Mouse (Mus musculus): ENCODE measurements around the gene Adam15.

Adam15 gene

GRCm38 (mm10) chr3:89354816-89355511, 5.2 kb upstream of the Adam15 start:
- DNase-seq (ENCODE audit: low read depth, low spot score), result peak; percentile 81

DNA sequence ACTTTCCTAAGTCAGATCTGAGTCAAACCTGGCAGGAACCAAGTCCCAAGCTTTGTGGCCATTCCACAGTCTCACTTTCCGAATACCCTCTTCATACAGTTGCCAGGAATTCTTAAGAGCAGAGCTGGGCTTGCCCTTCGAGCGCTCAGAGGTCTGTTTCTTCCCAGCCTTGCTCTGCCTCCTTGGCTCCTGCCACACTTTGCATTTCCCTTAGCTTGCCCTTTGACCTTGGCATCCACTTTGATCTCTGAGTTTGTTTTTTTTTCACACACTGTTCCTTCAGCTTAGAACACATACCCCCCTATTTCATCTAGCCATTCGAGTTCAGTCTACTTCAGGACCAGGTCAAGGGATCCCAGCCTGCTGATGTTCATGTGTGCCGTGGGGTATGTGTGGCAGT, 1.5 kb upstream of the Adam15 start:
- no peak for DNase-seq (ENCODE audit: low read depth, low spot score)

GRCm38 (mm10) chr3:89348911-89349868, 606 bp downstream of the Adam15 start:
- peak; percentile 74 for DNase-seq (ENCODE audit: low read depth, low spot score)

DNA sequence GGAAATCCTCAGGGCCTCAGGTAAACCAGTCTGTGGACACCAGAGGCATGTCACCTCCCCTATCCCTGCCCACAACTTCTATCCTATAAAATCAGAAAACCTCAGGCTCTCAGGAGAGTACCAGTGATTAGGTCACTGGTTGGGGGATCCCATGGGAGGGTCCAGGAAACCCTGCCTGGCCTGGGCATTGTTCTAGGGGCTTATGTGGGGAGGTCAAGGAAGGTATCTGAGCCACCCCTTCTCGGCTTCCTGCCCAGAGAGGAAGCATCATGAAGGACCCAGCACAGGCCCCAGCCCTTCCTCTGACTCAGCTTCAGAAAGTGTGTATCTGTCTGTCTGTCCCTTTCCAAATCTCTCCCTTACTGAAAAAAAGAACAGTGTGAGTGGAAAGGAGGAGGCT, 1.9 kb downstream of the Adam15 start:
- no peak for DNase-seq (ENCODE audit: low read depth, low spot score)

- DNase-seq (ENCODE audit: low read depth, low spot score), result no peak
These were observed 2.8 kb downstream of the Adam15 start for GRCm38 (mm10) chr3:89346815-89347540.

DNA sequence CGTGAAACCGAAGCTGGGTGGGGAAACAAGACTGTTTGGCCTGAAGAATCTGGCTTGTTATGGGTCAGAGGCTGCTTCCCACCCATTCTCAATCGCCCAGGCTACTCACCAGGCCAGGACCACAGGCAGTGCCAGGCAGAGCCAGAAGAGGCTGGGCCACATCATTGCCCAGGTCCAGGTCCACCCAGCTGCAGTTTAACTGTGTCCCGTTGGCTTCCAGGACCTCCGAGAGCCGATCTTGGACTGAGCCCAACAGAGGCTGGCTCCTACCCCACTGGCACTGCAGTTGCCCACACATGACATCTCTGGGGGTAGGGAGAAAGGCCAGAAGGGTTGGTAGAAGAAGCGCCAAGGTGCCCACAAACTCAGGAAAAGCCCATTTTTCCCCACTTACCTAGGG, 6.5 kb downstream of the Adam15 start:
- no peak for DNase-seq (ENCODE audit: low read depth, low spot score)

DNA sequence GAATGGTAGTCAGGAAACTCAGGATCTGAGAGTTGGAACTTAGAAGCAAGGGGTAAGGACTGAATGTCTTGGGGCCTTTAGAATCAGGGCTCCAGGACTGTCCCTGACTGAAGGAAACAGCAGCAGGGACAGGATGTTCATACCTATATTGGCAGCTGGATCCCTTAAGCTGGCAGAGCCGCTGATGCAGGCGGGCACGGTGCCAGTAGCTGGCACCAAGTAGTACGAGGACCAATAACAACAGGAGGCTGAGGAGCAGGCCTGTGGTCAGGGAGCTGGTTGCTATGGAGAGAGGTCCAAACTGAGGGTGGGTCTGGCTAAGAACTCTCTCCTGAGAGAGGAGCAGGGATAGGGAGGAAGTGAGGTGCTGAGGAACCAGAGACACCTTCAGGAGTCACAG, 8.0 kb downstream of the Adam15 start:
- no peak for DNase-seq (ENCODE audit: low read depth, low spot score)

DNA sequence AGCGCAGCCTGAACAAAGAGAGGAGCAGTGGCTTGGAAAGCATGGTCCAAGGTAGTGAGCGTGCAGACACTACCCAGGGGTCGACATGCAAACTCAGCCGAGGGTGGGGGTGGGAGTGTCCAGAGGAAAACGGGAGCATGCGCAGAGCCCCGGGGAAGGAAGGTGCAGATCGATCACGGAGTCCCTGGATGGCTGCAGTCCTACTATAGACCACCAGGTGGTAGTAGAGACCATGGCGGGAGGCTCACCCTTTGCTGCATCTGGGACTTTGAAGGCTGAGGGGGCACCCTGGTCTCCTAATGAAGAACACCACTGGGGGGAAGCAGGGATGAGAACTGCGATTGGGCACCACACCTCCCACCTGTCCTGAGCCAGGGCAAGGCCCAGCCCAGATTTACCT, 9.3 kb downstream of the Adam15 start:
- peak; percentile 87 for DNase-seq (ENCODE audit: low read depth, low spot score)

DNA sequence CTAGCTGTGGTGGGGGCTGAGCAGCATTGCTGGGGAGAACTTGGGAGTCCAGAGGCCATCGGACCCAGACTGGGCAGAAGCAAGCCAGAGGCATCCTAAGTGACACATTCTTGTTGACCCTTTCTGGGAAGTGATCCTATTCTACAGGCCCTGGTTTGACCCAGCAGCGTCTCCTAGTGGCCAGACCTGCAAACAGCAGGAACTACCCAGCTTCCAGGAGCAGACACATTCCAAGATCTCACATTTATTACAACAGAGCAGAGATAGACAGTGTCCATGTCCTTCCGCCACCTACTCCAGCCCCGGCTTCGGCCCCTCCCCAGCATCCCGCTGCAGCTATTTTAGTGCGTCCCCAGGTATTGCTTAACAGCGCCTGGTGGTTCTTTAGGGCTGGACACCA, 10.4 kb downstream of the Adam15 start:
- peak; percentile 90 for DNase-seq (ENCODE audit: low read depth, low spot score)

GRCm38 (mm10) chr3:89337721-89338578, 11.8 kb downstream of the Adam15 start, which contains the start of gene Efna4:
Gene Efna4, minus strand, starts transcription at chr3:89338028.
- peak; percentile 94 for DNase-seq (ENCODE audit: low read depth, low spot score)

- peak; percentile 65 for DNase-seq (ENCODE audit: low read depth, low spot score)
These were observed 12.6 kb downstream of the Adam15 start for GRCm38 (mm10) chr3:89337062-89337720.

GRCm38 (mm10) chr3:89336529-89336928, 13.3 kb downstream of the Adam15 start:
- peak; percentile 46 for DNase-seq (ENCODE audit: low read depth, low spot score)

- no peak for DNase-seq (ENCODE audit: low read depth, low spot score)
These were observed 16.7 kb downstream of the Adam15 start for GRCm38 (mm10) chr3:89333053-89333452.

- DNase-seq (ENCODE audit: low read depth, low spot score), result no peak
These were observed 17.3 kb downstream of the Adam15 start for GRCm38 (mm10) chr3:89332476-89332875.

DNA sequence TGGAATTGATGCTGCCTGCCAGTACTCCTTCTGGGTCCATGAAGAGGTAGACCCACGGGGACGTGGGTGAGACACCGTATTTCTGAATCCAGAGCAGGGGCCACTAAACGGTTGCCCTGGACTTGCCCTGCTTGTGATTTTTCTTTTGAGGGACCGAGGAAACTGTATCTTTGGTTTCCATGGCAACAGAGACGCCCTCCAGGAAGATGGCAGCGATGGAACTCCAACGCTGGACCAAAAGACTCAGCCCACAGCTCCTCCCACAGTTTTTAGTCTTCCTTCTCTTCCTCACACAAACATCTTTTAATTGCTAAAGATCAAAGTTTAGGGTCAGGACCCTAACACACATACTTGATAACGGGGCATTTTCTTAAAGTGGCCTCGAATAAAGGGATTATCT, 17.8 kb downstream of the Adam15 start:
- no peak for DNase-seq (ENCODE audit: low read depth, low spot score)

GRCm38 (mm10) chr3:89331561-89331960, 18.2 kb downstream of the Adam15 start:
- DNase-seq (ENCODE audit: low read depth, low spot score), result no peak

GRCm38 (mm10) chr3:89330948-89331347, 18.8 kb downstream of the Adam15 start:
- DNase-seq (ENCODE audit: low read depth, low spot score), result peak; percentile 72

GRCm38 (mm10) chr3:89330346-89330745, 19.4 kb downstream of the Adam15 start:
- no peak for DNase-seq (ENCODE audit: low read depth, low spot score)

DNA sequence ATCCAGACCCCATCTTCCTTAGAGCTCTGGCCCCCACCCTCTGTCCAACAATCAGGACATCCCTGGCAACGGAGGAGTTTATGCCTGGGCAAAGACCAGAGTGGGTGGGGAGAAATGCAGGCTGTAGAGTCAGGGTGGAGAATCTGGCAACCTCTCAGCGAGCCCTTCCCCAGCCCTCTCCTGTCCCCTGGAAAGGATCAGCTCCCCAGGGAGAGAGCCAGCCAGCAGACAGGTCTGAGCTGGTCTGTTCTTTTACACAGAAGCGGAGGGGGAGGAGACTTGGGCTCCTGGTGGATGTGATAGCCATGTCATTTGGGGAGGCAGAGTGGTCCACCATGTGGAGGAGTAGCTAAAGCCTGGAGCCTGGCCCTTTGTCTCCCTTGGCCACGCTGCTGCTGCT, 21.2 kb downstream of the Adam15 start:
- peak; percentile 61 for DNase-seq (ENCODE audit: low read depth, low spot score)

DNA sequence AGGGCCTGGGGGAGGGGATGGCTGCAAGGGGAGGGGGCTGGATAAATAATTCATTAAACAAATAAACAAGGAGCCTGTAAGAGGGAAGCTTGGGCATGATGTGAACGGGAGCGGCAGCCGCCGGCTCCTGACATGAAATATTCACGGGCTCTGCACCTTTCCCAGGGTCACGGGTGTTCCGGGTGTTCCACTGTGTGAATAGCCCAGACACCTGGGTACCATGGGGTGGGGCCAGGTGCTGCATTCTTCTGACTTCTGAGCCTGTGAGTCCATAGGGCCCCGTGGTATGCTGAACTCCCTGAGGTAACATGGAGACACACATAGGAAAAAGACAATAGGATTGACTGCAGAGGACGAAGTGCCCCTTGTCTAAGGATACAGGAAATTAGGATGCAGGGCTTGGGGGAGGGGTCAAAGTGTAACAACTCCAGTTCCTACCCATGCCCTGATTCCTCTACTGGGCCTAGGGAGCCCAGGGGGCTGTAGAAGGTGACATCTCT, 22.4 kb downstream of the Adam15 start:
- DNase-seq (ENCODE audit: low read depth, low spot score), result peak; percentile 78
